Mouse (Mus musculus): Measurements from ENCODE around the gene Gjb4. TPM values are rescaled to one million over a fixed set of nuclear protein-coding genes. Genes with fewer than 3 reads are reported as not detected.

The Gjb4 gene
- total RNA-seq, 2 experiments from 2014 or later: not detected

DNA sequence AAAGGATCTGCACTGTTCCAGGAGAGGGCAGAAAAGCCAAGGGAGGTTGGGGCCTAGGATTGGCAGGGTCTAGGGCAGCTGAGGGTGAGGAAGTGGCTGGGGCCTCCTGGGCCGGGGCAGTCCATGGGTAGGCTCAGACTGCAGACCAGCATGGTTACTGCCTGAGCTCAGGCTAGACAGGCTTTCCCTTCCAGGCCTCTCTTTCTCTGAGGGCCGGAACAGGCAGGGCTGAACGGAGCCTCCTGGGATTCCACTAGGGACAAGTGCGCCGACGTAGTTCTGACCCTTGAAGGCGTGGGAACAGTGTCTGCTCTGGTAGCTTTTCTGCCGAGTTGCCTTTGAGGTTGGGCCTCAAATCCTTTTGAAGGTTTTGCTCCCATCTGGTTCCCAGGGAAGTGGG, 38.1 kb downstream of the Gjb4 start:
- ATAC-seq (replicated peaks; ENCODE audit: poor library complexity, severe bottlenecking): no peak

DNA sequence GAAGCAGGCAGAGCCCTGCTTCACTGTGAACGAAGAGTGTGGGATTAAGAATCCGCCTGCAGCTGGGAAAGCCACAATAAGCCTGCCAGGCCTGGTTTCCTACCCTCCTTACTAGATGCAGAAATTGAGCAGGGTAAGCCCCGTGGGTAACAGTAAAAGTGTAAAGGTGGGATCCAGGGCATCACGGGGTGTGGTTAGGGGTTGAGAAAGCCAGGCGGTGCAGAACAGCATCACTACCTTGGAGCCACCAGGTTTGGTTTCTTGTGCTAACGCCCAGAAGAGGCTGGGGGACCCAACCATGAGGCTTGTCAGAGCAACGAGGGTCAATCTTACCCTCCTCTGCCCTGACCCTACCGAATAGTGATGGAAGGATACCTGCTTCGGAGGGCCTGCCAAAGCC, 39.3 kb downstream of the Gjb4 start:
- ATAC-seq (replicated peaks; ENCODE audit: poor library complexity, severe bottlenecking): no peak

DNA sequence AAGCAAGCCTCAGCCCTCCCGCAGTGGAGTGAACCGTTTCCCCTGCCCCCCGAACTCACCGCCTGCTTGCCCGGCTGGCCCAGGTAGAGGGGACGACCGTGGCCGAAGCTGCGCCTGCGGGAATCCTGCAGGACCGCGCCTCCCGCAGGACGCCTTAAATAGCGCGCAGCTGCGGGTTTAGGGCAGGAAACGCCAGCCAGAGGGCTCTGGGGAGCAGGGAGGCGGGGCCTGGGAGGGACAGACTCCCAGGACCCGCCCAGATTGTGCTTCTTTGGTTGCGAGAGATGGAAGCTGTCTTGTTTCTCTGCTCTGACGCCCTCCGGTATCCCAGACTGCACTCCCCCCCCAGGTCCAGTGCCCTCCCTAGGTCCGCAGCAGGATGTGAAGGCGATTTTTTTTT, 40.0 kb downstream of the Gjb4 start, which contains the start of gene Gja4:
Gja4 (minus strand) TSS at position 179 of the 400 bp plus-strand sequence.
- ATAC-seq (replicated peaks; ENCODE audit: poor library complexity, severe bottlenecking): peak; percentile 90

- ATAC-seq (replicated peaks; ENCODE audit: poor library complexity, severe bottlenecking): no peak
Measured at GRCm38 (mm10) chr4:127312349-127312748, 41.5 kb downstream of the Gjb4 start.

DNA sequence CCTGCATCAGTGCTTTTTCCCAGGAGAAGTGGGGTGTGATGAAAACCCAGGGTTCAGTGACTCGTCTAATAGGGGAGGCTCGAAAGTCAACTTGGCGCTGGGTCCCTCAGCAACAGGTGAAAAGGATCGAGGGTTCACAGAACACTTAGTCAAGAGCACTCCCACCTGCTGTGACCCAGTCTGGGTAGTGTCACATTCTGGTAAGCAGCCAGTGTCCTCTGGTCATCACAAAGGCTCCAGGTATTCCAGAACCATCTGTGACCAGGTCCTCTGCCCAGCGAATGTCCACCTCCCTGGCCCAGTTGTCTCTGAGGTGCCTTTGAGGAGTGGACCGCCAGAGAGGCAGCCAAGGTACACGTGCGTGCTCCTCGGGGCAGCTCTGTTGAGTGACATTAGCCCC, 42.3 kb downstream of the Gjb4 start:
- no peak for ATAC-seq (replicated peaks; ENCODE audit: poor library complexity, severe bottlenecking)

DNA sequence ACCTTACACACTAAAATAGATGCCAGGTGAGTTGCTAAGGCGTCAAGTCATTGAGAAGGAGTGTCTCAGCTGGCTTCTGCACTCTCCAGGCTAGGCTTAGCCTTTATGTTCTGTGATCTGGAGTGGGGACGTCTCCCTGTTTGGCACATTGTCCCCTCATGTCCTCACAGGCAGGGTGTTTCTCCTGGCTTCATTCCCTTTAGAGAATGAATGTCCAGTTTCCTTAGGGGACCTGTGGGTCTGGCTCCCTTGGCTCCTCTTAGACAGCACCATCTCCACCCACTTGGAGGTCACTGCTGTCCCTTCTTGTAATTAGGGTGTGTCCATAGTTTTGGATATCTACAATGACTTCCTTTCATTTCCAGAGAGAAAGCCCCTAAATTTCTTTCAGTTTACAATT, 47.0 kb downstream of the Gjb4 start:
- no peak for ATAC-seq (replicated peaks; ENCODE audit: poor library complexity, severe bottlenecking)

GRCm38 (mm10) chr4:127303796-127304195, 50.1 kb downstream of the Gjb4 start:
- no peak for ATAC-seq (replicated peaks; ENCODE audit: poor library complexity, severe bottlenecking)

Other genes with a start within 250 kb of the Gjb4 start
- gene Tmem35b, start 230.4 kb downstream of the Gjb4 start, total RNA-seq (2014; fragmentation: Nextera tagmentation): 13.4 and 16.3 TPM in 2 replicates
- gene Tmem35b, start 230.4 kb downstream of the Gjb4 start, total RNA-seq (2017): 7.2 and 9.2 TPM in 2 replicates
- not detected in 2 replicates for gene Dlgap3, start 184.9 kb downstream of the Gjb4 start, total RNA-seq (2014; fragmentation: Nextera tagmentation)
- gene Dlgap3, start 184.9 kb downstream of the Gjb4 start, total RNA-seq (2017): 0.04 TPM in 1 of 2 replicates, not detected in the other
- gene Smim12, start 110.3 kb downstream of the Gjb4 start, total RNA-seq (2014; fragmentation: Nextera tagmentation): 35.1 and 47.1 TPM in 2 replicates
- gene Smim12, start 110.3 kb downstream of the Gjb4 start, total RNA-seq (2017): 30.4 and 31.8 TPM in 2 replicates
- gene Gja4, start 40.0 kb downstream of the Gjb4 start, total RNA-seq (2014; fragmentation: Nextera tagmentation): not detected in 2 replicates
- gene Gja4, start 40.0 kb downstream of the Gjb4 start, total RNA-seq (2017): not detected in 2 replicates
- gene Gjb3, start 23.2 kb downstream of the Gjb4 start, total RNA-seq (2014; fragmentation: Nextera tagmentation): not detected in 2 replicates
- gene Gjb3, start 23.2 kb downstream of the Gjb4 start, total RNA-seq (2017): 0.69 and 0.82 TPM in 2 replicates
- gene Gjb5, start 4.1 kb upstream of the Gjb4 start, total RNA-seq (2014; fragmentation: Nextera tagmentation): not detected in 2 replicates
- gene Gjb5, start 4.1 kb upstream of the Gjb4 start, total RNA-seq (2017): not detected in 2 replicates